Mouse (Mus musculus): ENCODE measurements around the gene Abcc3.

The Abcc3 gene

DNA sequence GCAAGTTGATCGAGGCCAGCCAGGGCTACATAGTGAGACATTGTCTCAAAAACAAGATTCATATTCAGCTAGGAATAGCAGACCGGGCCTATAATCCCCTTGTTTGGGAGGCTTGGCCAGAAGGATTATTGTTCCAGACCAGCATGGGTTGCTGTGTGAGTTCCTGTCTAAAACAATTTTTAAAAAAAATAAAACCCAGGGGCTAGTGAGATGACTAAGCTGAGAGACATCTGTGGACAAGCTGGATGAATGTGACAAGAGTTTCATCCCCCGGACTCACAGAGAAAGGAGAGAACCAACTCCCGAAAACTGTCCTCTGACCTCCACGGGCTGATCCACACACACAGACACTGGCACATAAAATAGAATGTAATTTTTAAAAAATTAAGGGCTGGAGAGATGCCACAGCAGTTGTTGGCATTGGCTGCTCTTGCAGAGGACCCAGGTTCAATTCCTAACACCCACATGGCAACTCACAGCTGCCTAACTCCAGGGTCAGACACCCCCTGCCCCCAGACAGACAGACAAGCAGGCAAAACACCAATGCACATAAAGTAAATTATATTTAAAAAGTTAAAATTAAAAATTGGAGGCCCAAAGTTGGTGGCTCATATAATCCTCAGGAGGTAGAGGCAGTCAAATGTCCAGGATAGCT, 69.4 kb downstream of the Abcc3 start:
- DNase-seq, result no peak

DNA sequence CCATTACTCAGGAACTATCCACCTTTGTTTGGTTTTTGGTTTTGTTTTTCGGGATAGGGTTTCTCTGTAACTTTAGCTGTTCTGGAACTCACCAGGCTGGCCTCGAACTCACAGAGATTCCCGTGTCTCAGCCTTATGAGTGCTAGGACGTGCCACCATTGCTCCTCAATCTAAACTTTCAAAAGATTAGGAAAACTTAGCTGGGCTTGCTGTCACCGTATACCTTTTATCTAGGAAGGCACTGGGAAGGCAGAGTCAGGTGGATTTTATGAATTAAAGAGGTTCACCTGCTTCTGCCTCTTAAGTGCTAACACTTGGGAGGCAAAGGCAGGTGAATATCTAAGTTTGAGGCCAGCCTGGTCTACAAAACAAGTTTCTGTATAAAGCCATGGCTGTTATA, 70.2 kb downstream of the Abcc3 start:
- DNase-seq, result no peak

DNA sequence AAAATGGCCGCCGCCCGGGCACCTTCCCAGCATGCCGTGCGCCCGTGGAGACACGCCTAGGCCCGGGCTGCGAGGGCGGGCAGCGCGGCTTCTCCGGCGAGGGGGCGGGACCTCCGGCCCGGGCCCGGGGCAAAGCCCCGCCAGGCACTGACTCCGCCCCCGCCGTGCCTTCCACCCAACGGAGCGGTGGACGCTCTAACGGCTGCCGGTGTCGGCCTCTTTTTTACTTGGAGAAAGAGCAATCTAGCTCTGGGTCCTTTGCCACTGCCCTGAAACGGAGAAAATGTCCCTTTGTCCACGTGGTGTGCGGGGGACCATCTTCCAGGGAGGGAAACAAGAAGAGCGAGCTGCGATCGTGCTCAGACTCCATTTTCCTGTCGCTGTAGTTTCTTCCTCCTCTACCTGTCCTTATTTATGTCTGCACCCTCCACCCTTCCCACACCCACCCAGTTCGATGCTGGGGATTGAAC, 70.8 kb downstream of the Abcc3 start, which contains the start of gene Luc7l3:
Luc7l3 (minus strand) TSS at position 58 of the 470 bp plus-strand sequence.
- peak; percentile 95 to 97 for DNase-seq

DNA sequence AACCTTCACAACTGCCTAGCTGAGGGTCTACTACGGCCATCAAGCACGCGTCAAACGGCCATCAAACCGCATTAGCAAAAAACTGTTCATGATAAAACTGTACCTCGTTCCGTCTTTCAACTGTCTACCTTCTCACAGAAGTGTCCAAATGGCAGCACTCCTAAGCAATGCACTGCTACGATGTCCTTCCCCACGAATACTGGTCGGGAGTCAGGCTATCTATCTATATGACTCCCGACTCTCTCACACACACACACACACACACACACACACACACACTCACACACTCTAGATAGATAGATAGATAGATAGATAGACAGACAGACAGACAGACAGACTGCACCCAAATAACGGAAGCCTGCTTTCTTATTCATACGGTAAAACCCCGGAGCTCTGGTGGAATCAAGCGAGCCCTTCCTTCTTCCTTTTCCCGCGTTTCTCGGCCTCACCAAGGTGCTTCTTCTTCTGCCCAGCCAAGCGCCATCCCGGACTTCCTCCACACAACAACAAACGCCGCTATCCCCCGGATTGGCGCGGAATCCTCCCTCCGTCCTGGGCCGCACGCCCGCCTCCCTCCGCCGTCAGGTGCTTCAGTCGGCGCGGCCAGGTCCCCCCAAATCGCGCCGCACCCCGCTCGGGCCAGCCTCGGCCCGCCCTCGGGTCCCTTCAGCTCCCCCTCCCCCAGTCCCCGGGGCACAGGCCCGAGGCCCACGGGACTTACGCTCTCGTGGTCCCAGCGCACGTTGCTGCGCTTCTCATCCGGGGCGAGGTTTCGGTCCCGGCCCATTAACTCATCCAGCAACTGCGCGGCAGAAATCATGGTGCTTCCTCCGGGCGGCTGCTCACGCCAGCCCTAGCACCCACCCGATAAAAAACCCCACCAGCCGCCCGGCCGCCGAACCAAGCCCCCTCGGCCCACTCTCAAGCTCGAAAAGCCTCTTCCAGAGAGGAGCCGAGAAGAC, 71.5 kb downstream of the Abcc3 start:
- DNase-seq, result peak; percentile 62 to 81

DNA sequence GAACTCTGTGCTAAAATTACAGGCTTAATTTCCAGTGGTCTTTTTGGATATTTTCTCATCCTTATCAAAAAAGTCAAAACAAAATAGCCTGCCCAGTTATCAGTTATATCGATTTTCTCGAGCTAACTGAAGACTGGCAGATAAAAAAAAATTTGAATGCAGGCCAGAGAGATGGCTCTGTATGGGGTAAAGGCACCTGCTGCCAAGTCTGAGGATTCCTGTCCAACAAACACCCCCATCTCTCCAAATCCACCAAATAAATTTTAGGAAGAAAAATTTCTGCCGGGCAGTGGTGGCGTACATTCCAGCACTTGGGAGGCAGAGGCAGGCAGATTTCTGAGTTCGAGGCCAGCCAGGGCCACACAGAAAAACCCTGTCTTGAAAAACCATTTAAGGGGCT, 74.7 kb downstream of the Abcc3 start:
- no peak for DNase-seq

DNA sequence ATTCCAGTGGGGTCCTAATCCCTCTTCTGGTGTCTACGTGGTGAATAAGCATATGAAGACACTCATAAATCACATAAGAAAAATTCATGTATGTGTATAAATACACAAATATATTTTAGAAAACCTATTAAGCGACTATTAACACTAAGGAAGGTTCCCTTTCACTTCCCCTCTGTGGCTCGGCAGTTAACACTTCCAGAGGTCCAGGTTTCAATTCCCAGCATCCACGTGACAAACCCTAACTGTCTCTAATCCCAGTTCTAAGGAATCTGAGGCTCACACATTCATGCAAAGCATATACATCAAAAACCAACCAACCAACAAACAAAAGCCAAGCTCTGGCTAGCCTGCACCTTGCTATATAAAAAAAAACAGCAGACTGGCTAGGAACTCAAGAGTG, 75.3 kb downstream of the Abcc3 start:
- no peak for DNase-seq

DNA sequence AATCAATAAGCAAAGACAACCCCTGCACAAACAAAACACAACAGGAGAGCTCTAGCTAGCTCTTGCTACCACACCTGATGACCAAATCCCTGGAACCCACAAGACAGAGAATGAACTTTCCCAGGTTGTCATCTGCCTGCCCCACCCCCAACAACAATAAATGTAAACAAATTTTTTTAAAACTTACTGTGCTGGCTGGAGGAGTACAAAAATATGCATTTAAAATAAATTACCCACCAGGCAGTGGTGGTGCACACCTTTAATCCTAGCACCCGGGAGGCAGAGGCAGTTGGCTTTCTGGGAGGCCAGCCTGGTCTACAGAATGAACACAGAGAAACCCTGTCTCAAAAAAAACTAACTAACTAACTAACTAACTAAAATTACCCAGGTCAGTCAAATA, 75.8 kb downstream of the Abcc3 start:
- DNase-seq, result no peak

DNA sequence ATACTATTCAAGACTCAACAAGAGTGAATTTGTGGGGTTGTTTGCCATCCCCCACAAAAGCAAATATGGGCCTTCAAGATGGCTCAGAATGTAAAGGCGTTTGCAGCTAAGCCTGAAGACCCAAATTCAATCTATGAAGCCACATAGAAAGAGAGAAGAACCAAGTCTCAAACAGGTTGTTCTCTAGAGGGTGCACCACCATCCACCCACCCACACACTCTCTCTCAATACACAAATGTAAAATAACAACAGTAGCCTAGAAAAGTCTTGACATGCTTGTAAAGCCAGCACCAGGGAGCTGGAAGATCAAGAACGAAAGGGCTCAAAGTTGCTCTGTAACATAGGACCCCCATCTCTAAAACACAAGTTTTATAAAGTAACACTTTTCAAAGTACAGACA, 76.3 kb downstream of the Abcc3 start:
- DNase-seq, result no peak

DNA sequence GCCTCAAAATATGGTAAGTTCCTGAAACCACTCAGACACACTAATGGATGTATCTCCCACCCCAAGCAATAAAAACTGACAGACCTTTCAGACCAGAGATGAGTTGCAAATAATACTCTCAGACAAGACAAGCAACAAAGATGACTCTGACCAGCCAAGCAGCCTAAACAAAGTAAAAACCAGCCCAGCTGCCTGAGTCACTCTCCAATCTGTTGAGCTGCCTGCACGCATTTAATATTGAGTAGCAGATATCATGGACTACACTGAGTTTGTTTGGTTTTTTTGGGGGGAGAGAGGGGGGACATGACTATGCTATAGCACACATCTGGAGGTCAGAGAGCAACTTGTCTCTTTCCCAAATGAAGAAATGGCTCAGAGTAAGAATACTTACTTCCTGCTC, 77.5 kb downstream of the Abcc3 start:
- DNase-seq, result no peak

DNA sequence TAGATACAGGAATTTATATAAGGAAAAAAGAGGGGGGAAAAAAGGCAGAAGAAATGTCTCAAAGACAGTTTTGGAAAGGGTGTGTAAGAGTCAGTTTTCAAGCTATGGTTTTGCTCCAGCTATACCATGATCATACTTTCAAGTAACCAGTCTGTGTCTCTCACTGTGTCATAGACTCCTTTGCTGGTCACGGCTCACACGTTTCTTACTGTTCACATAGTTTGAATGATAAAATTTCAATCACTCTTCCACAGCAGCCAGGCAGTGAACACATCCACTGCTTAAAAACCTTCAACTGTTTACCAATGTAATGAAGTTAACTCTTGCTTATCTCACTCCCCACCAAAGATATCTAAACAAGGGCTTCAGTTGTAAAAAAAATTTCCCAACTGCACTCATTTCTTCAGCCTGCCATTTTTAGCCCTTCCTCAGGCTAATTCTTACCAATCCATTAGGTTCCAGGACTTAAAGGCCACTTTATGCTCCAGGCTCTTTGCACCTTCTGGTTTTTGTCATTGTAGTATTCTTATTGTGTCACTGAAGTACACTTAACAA, 78.6 kb downstream of the Abcc3 start:
- DNase-seq, result no peak

DNA sequence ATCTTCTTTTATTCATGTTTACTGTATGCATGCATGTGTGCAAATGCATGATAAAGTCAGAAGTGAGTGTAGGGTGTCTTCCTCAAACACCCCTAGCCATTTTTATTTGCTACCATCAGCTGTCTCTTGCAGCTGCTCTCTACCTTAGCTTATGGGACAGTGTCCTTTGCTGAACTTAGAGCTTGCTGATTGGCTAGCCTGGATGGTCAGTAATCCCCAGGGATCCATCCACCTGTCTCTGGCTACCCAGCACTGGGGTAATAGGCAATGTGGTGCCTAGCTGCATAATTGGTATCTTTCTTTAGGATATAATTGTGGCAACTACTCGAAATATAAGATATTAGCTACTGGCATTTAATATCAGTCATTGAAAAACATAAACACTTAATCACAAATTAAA, 80.1 kb downstream of the Abcc3 start:
- DNase-seq, result no peak

DNA sequence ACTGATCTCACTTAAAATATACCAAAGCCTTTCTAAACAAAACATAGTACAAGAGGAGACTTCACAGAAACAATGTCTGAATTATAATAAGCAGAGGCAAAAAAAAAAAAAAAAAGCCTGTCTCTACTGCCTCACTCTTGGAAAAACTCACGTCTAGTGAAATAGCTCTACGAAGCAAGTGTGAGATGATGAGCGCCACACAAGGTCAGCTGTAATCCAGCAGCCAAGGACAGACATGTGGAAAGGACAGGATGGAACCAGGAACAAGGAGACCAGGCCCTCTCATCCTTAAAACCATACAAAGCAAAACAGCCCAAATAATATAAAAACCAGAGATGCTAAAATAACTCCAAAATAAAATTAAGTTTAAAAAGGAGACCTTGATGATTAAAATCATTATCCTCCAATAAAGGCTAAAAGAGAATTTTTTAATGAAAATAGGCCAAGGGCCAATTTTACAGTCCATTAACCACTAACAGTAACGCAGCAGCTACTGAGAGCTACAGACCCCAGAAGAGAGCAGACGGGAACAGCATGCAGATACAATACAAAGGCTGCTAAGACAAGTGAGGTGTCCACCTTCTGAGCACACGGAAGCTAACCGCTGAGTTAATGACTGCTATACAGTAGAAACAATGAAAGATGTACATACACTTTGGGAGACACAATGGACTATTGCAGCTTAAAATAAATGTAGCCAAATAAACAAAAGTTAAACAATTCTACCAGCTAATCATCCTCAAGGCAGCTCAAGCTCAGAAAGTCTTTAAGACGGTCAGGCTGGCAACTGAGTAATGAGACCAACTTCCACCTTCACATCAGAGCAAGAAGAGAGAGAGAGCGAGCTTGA, 97.6 kb downstream of the Abcc3 start:
- DNase-seq, result no peak

All from kidney, postnatal 25 days (tissue).